Mouse (Mus musculus): ENCODE data around the gene Tas2r135.

Tas2r135 gene

GRCm38 (mm10) chr6:42441395-42441794 is 36.2 kb downstream of the Tas2r135 start:
- no peak for DNase-seq

DNA sequence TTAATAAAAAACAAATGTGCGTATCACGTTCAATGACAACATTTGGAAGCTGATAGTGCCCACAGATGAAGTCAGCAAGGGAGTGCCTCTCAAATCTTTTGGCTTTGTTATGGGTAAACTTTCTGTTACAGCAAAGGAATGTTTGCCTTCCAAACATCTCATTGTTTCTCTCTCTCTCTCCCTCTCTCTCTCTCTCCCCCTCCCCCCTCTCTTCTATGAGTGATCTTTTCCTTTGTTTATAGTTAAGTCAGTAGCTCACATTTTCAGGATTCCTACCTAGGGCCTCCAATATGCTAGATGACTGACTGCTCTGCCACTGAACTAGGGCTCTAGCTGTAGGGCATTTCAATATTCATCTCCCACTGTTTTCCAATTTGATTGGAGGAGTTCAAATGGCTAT is 39.3 kb downstream of the Tas2r135 start:
- DNase-seq: no peak

DNA sequence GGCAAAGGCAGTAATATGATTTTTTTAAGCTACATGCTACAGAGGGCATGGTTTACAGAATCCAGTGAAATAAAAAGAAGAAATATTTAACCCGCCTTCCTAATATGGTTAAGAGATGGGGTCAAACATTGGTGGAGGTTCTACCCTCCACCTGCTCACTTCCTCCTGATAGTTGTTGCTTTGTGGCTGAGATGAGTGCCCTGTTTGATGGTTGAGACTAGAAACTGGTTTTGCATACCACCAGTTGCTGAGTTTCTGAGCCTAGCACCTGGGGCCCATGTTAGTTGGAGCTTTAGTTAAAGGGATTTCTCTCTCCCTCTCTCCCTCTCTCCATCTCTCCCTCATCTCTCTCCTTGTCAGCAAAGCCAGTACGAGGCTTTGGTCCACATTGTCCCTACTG is 42.1 kb downstream of the Tas2r135 start:
- DNase-seq: no peak
